Mouse (Mus musculus) lung, postnatal 36 days (tissue): ENCODE measurements around the gene Olfr1056.
"Not testable (repeated sequence)": the region's sequence is repeated elsewhere in the genome, so short reads cannot be mapped to it uniquely, and the experiment has no call there.

Source experiments
- DNase-seq: peaks from one replicate; pipeline ENCODE4 v3.0.0; 2022; ENCODE audit warnings: mixed read lengths

Olfr1056 gene

DNA sequence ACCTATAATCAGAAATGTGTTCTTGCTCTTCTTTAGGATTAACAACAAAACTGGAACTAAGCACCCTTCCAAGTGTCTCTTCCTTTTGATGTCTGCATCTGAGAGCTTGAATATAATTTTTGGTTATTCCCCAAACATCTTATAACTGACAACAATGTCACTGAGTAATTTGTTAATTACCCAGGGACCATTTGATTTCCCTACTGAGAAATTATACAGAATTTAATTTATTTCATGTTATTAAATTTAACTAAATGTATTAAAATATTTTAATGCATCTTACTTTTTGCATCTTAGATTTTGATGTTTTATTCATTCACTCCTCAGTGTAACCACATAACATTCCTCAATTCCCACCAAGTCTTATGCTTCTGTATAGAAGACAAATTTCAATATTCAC, at the start of gene Olfr1056:
Olfr1056 (minus strand) TSS at position 101 of the 400 bp plus-strand sequence.
- DNase-seq, result no peak

DNA sequence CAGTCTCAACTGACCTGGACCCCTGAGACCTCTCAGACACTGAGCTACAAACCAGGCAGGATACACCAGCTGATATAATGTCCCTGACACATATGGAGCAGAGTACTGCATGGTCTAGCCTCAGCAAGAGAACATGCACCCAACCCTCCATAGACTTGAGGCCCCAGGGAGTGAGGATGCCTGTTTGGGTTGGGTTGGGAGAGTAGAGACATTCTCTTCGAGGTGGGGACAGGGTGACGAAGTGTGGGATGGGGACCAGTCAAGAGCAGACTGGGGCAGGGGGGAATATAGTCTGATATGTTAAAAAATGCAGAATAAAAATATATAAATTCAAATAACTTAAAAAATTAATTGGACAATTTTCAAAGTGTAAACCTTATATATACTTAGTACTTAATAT, 32.8 kb upstream of the Olfr1056 start:
- no peak for DNase-seq

DNA sequence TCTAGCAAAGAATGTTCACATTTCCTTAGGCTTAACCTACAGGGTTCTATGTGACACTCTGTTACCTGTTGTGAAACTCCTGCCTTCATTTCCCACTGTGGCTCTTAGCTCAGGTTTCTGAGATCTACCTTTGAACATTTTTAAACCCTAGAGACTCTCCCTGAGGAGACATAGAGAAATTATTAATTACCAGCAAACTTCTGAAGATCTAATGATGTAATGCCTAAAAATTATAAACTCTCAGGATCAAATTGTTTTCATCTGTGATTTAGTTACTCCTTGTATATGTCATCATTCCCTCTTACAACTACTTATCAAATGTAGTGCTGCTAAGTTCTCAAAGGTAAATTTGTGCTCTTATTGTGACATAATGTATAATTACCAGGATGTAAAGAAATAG, 26.2 kb upstream of the Olfr1056 start, which contains the start of gene Olfr1058:
Olfr1058 (minus strand) TSS at position 101 of the 400 bp plus-strand sequence.
- not testable (repeated sequence) for DNase-seq

DNA sequence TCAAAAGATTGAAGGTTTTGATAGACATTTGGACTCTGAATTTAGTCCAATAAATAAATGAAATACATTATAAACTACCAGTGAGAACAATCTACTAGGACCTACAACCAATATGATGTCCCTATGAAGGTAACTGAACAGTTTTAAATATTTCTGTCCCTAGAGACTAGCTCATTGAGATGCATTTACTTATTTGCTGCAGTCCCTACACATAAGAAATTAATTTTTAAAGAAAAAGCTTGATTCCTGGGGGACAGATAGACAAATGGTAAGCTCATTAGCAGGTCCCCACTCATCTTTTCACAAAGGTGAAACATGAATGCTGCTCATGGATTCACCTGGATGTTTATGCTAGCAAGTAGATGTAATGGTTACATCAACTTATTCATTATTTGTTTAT, 16.0 kb upstream of the Olfr1056 start, which contains the start of gene Olfr1057:
Olfr1057 (minus strand) TSS at position 101 of the 400 bp plus-strand sequence.
- no peak for DNase-seq

DNA sequence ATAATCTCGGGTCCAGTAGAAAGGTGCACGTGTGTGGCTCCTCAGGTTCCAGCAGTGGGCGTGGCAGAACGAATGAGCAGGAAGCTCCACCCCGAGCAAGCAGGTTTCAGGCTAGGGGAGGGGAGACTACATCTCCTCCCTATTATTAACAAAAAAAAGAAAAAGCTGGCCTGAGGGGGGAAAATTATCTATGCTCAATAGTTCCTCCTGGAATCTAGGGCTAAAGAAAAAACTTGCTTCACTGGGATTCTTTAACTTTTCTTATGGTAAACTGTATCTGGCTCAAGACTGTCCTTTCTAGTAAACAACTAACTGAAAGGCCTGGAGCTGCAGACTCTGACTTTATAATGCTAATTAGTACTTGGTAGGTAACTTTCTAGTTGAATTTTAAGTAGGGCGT, 4.1 kb upstream of the Olfr1056 start:
- not testable (repeated sequence) for DNase-seq

DNA sequence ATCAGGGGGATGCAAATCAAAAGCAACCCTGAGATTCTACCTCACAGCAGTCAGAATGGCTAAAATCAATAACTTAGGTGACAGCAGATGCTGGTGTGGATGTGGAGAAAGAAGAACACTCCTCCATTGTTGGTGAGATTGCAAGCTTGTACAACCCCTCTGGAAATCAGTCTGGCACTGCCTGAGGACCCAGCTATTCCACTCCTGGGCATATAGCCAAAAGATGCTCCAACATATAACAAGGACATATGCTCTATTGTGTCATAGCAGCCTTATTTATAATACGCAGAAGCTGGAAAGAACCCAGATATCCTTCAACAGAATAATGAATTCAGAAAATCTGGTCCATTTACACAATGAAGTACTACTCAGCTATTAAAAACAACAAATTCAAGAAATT, 10.5 kb downstream of the Olfr1056 start:
- not testable (repeated sequence) for DNase-seq

DNA sequence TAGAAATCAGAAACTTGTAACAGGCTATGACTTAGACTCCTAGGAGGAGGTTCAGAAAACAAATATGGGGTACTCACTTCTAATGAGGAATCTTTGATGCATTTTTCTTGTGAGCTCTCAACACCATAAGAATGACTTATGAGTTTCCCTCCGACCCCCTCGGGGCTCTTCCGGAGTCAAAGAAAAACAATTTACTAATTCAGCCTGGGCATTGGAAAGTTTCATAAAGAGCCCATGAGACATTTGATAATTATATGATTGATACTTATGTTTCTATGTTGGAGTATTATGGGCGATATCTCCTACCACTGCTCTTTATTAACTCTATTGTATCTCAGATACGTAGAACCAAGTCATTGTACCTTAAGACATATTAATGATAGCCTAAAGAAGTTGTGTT, 12.1 kb downstream of the Olfr1056 start, which contains the start of gene Olfr1055:
Olfr1055 (minus strand) TSS at position 101 of the 400 bp plus-strand sequence.
- DNase-seq, result no peak

DNA sequence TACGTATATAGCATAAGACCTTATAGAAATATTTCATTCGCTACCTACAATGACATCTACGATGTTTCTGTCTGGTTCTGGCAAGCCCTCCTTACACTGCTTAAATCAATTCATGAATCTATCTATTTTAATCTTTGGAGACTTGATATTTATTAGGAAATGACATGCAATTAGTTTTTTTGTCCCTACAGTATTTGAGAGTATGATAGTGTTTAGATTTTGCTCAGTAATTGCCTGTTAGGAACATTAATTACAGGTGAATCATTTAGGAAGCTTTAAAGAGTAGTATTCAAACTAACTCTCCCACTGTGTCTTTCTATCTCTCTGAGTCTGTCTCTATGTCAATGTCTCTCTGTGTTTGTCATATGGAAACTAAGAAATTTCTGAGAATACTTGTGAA, 26.9 kb downstream of the Olfr1056 start, which contains the start of gene Olfr1054:
Olfr1054 (minus strand) TSS at position 101 of the 400 bp plus-strand sequence.
- DNase-seq, result no peak

DNA sequence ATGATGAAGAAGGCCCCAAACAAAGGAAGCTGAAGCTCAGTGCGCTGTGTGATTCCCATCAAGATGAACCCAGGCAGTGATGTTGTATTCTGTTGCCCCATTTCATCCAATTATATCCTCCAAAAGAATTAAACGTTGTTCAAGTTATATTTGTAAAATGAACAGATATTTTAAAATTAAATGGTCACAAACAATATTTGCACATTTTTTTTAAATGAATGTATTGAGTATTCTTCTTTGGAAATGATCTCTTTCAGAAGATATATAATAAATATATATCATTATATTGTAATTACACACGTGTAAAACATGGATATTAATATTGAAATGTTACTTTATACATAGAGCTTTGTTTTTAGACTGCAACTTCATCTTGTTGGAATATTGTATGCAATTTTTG, 47.1 kb downstream of the Olfr1056 start, which contains the start of gene Olfr1053:
Olfr1053 (minus strand) TSS at position 101 of the 400 bp plus-strand sequence.
- DNase-seq, result no peak
